Mouse (Mus musculus) heart, embryonic 11.5 days (tissue): ENCODE data around the gene Odf3l1. TPM values are rescaled to one million over a fixed set of nuclear protein-coding genes. Genes with fewer than 3 reads are reported as not detected.

Experiments
- ATAC-seq: fragments of 200-750 bp; cut with Nextera tagmentation; replicated peaks from 2 replicates; pipeline ENCODE4 v1.8.0; 2017; ENCODE audit warnings: moderate library complexity; ENCODE audit not compliant: insufficient number of reproducible peaks, low FRiP score, low TSS enrichment
- H3K27ac ChIP-seq: fragments of 300-500 bp; sonication (generic); 2 replicates; pipeline ENCODE4 v1.5.1; 2014; ENCODE audit warnings: mild to moderate bottlenecking, low read depth, low read length
- H3K27me3 ChIP-seq: fragments of 300-500 bp; sonication (generic); 2 replicates; pipeline ENCODE4 v1.6.1; 2014; ENCODE audit warnings: mild to moderate bottlenecking, low read length, mixed read lengths; ENCODE audit not compliant: control insufficient read depth, insufficient read depth
- H3K36me3 ChIP-seq: fragments of 300-500 bp; sonication (generic); 2 replicates; pipeline ENCODE4 v1.6.1; 2014; ENCODE audit warnings: mild to moderate bottlenecking, low read length, moderate library complexity, mixed read lengths; ENCODE audit not compliant: control insufficient read depth, insufficient read depth
- H3K4me1 ChIP-seq: fragments of 300-500 bp; sonication (generic); 2 replicates; pipeline ENCODE4 v1.6.1; 2014; ENCODE audit warnings: low read length; ENCODE audit not compliant: control insufficient read depth, insufficient read depth
- H3K4me2 ChIP-seq: fragments of 300-500 bp; sonication (generic); 2 replicates; pipeline ENCODE4 v1.6.1; 2014; ENCODE audit warnings: mild to moderate bottlenecking, moderate library complexity
- H3K4me3 ChIP-seq: fragments of 300-500 bp; sonication (generic); 2 replicates; pipeline ENCODE4 v1.5.1; 2014; ENCODE audit warnings: low read depth, low read length
- H3K9ac ChIP-seq: fragments of 300-500 bp; sonication (generic); 2 replicates; pipeline ENCODE4 v1.6.1; 2014; ENCODE audit warnings: mild to moderate bottlenecking, low read depth, low read length, moderate library complexity
- H3K9me3 ChIP-seq: fragments of 300-500 bp; sonication (generic); replicated peaks from 2 replicates; pipeline ENCODE4 v1.6.1; 2016; ENCODE audit warnings: low read length; ENCODE audit not compliant: control insufficient read depth
- WGBS: fragments of 180-500 bp; shearing (Covaris S2); extraction: QIAGEN DNeasy Blood & Tissue Kit; methylation state at CpG from one replicate; pipeline ENCODE4 v1.1.7; 2014; ENCODE audit not compliant: insufficient replicate concordance; 5-methylcytosine and 5-hydroxymethylcytosine counted together
- polyA plus RNA-seq: library from polyadenylated mRNA; unstranded; fragments of >200 nt; fragmentation: Nextera tagmentation; extraction: Ambion mirVana; gene quantifications from 2 replicates; pipeline ENCODE4 v1.2.1, GENCODE M21; 2014

The Odf3l1 gene
- polyA plus RNA-seq, 1 experiment from 2014 or later: 0.87 TPM

GRCm38 (mm10) chr9:56866430-56866829, 2.0 kb upstream of the Odf3l1 start:
- Histone ChIP-seq H3K4me2 (peak overlapping the region; percentile 64), H3K4me3 (peak overlapping the region; percentile 49), H3K27me3 (peaks cover 9% of the 10 kb centered on the region), H3K9me3 (no peaks in the 10 kb centered on the region), H3K4me1 (peaks cover 62% of the 10 kb centered on the region), H3K27ac (peak overlapping the region; percentile 79), H3K36me3 (no peaks in the 10 kb centered on the region), H3K9ac (peak overlapping the region; percentile 76)
- WGBS: 63% methylated on average over 5 of the region's 5 CpGs
- no peak for ATAC-seq

GRCm38 (mm10) chr9:56865673-56866400, 1.4 kb upstream of the Odf3l1 start:
- no peak for ATAC-seq
- WGBS: 40% methylated on average over 11 of the region's 11 CpGs
- Histone ChIP-seq H3K4me2 (peak overlapping the region; percentile 64), H3K27me3 (peaks cover 9% of the 10 kb centered on the region), H3K9ac (peak overlapping the region; percentile 76), H3K27ac (peak overlapping the region; percentile 79), H3K4me3 (peak overlapping the region; percentile 49), H3K4me1 (peaks cover 57% of the 10 kb centered on the region), H3K9me3 (no peaks in the 10 kb centered on the region), H3K36me3 (no peaks in the 10 kb centered on the region)

GRCm38 (mm10) chr9:56864832-56865231, 353 bp upstream of the Odf3l1 start, which contains the start of gene Cspg4:
Cspg4 (plus strand) TSS chr9:56865033.
- peak; percentile 65; the same call in 1 of the 2 replicates for ATAC-seq

GRCm38 (mm10) chr9:56862863-56863262, 1.6 kb downstream of the Odf3l1 start:
- WGBS: 73% methylated on average over 2 of the region's 2 CpGs
- peaks cover 30% of the 10 kb centered on the region for H3K4me1 ChIP-seq
- H3K4me3 ChIP-seq: no peak overlapping the region

More at GRCm38 (mm10) chr9:56864832-56865231, 353 bp upstream of the Odf3l1 start, which contains the start of gene Cspg4:
- peak within 1 kb of the TSS; percentile 49 for H3K4me3 ChIP-seq
- peaks cover 9% of the 10 kb centered on the region for H3K27me3 ChIP-seq
- H3K36me3 ChIP-seq: no peaks in the 10 kb centered on the region
- H3K4me2 ChIP-seq: peak within 1 kb of the TSS; percentile 64
- no peaks in the 10 kb centered on the region for H3K9me3 ChIP-seq
- H3K27ac ChIP-seq: peak within 1 kb of the TSS; percentile 79
- WGBS: 3% methylated on average over 24 of the region's 24 CpGs
- peaks cover 50% of the 10 kb centered on the region for H3K4me1 ChIP-seq
- H3K9ac ChIP-seq: peak within 1 kb of the TSS; percentile 76

DNA sequence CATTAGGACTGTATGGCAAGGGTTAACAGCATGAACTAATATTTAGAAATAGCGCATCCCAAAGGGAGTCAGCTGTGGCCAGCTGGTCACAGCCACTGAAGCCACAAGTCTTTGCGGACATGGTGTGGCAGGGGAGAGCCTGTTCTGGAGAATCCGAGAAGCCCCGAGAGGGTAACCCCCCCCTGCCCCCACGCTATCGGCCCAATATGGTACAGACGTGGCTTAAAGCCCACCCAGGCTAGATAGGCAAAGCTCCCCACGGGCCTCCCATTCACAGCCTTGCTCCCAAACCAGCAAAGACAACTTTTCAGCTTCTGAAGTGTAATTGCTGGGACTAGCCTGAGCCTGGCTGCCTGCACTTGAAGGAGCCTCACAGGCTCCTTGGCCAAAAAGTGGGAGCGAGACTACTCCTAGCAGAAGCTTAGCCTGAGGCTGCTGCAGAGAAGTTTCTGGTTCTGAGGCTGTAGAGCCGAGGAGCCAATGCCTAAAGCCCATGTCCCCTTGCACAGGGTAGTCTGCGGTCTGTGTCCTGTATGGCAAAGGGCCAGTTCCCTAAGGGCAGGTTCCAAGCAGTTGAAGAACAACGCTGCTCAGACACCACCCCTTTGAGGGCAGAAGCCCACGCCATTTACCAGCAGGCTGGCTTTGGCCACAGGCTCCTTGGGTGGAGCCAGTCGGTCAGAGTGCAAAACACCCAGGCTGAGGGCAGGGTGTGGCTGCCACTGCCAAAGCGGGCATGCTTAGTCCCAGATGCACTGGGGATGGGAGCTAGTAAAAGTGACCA, 3.8 kb downstream of the Odf3l1 start:
- peaks cover 9% of the 10 kb centered on the region for H3K27me3 ChIP-seq
- H3K9ac ChIP-seq: no peak overlapping the region
- ATAC-seq: no peak
- H3K4me3 ChIP-seq: no peak overlapping the region
- H3K36me3 ChIP-seq: no peaks in the 10 kb centered on the region
- H3K27ac ChIP-seq: no peak overlapping the region
- H3K9me3 ChIP-seq: no peaks in the 10 kb centered on the region
- peaks cover 14% of the 10 kb centered on the region for H3K4me1 ChIP-seq
- H3K4me2 ChIP-seq: no peak overlapping the region
- WGBS: 59% methylated on average over 15 of the region's 15 CpGs

More at GRCm38 (mm10) chr9:56862863-56863262, 1.6 kb downstream of the Odf3l1 start:
- H3K36me3 ChIP-seq: no peaks in the 10 kb centered on the region
- no peak overlapping the region for H3K27ac ChIP-seq
- H3K4me2 ChIP-seq: no peak overlapping the region
- peaks cover 9% of the 10 kb centered on the region for H3K27me3 ChIP-seq
- H3K9me3 ChIP-seq: no peaks in the 10 kb centered on the region
- no peak overlapping the region for H3K9ac ChIP-seq
- ATAC-seq: no peak

DNA sequence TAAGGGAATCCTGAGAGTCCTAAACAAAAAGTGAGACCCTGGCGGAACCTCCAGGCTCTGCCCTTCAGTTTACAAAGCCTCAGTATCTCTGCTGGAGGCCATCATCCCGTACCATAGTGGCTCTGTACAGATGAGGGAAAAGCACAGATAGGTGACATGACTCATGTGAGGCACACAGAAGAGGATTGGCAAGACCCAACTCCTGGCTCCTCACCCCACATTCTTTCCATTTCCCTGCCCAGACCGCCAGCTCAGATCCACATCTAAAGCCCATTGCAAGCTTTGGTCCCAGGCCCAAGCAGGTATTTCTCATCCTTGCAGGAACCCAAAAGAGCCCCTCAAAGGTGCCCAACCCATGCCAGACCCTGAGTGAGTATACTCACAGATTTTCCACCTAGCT, 4.4 kb downstream of the Odf3l1 start:
- Histone ChIP-seq H3K4me2 (no peak overlapping the region), H3K36me3 (no peaks in the 10 kb centered on the region), H3K4me1 (peaks cover 13% of the 10 kb centered on the region), H3K9me3 (no peaks in the 10 kb centered on the region), H3K4me3 (no peak overlapping the region), H3K27me3 (peaks cover 7% of the 10 kb centered on the region; the same call in 1 of the 2 replicates), H3K9ac (no peak overlapping the region), H3K27ac (no peak overlapping the region)
- no peak for ATAC-seq
- 48% methylated on average over 3 of the region's 3 CpGs for WGBS

GRCm38 (mm10) chr9:56857463-56857862, 7.0 kb downstream of the Odf3l1 start:
- WGBS: 39% methylated on average over 3 of the region's 3 CpGs
- Histone ChIP-seq H3K4me2 (no peak overlapping the region), H3K27ac (no peak overlapping the region), H3K4me1 (peaks cover 8% of the 10 kb centered on the region; the same call in 1 of the 2 replicates), H3K36me3 (no peaks in the 10 kb centered on the region), H3K4me3 (no peak overlapping the region), H3K27me3 (peaks cover 2% of the 10 kb centered on the region; the same call in 1 of the 2 replicates), H3K9me3 (no peaks in the 10 kb centered on the region), H3K9ac (no peak overlapping the region)
- no peak for ATAC-seq

- Histone ChIP-seq H3K4me2 (peak overlapping the region; percentile 35), H3K36me3 (no peaks in the 10 kb centered on the region), H3K27ac (peak overlapping the region; percentile 54), H3K4me1 (peaks cover 25% of the 10 kb centered on the region), H3K9me3 (no peaks in the 10 kb centered on the region), H3K27me3 (no peaks in the 10 kb centered on the region; the same call in 1 of the 2 replicates), H3K4me3 (no peak overlapping the region), H3K9ac (peak overlapping the region; percentile 23)
- ATAC-seq: peak; percentile 58
- WGBS: 19% methylated on average over 11 of the region's 11 CpGs
Observed at GRCm38 (mm10) chr9:56851778-56852177, 12.7 kb downstream of the Odf3l1 start.
